In the genomic region with DNA sequence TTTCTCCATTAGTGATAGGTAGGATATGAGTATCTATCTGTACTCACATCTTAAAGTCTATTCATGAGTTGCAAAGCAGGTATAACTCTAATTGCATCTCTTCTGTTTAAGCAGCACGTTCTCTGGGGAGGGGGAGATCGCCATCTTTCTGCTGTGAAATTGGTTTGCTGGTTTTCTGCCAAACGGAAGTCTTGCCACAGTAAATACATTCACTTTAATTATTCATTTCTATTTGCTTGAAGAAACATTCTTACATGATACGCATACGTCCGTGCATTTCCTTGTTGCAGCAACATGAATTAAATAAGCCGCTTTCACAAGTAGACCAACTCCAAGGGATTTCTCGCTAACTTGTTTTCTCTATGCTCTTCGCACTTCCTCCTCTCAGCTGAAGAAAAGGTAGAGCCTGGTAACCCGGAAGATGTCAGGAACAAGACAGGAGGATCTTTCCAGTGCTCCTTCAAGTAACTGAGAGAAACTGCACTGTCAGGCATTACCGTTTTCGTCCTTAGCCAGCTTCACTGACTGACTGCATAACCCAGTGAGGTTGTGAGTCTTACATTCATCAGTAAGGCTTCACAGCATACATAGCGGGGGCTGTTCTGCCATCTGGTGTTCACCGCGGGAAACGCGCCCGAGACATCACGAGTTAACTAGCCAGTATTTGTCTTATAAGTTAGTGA, we compare ENCODE assay signal across 8 mouse cellular contexts. TPM values are rescaled to one million over a fixed set of nuclear protein-coding genes. Genes with fewer than 3 reads are reported as not detected.
DNase-seq lines count a peak whose midpoint lies in the region; ATAC-seq and TF ChIP-seq lines count a peak whose summit lies in the region.

No protein-coding gene starts in this region.

- no peak overlapping the region for H3K27ac ChIP-seq in bone marrow macrophage, adult 2 months (ENCODE audit: insufficient read depth, low read depth, low read length)
- no peak overlapping the region for H3K27ac ChIP-seq in heart, embryonic 16.5 days (ENCODE audit: low read length)
- no peak overlapping the region for H3K27ac ChIP-seq in liver, embryonic 14.5 days
- no peak overlapping the region for H3K27ac ChIP-seq in neural tube, embryonic 12.5 days
- no peak overlapping the region for H3K27ac ChIP-seq in stomach, embryonic 16.5 days (ENCODE audit: low read length)

- no peak overlapping the region for H3K4me3 ChIP-seq in bone marrow macrophage, adult 2 months (ENCODE audit: insufficient read depth, low read length)
- no peak overlapping the region for H3K4me3 ChIP-seq in heart, embryonic 16.5 days (ENCODE audit: low read length)
- no peak overlapping the region for H3K4me3 ChIP-seq in liver, embryonic 14.5 days (ENCODE audit: insufficient read depth in 1 of 2, low read depth in 2 of 2, low read length in 2 of 2)
- H3K4me3 ChIP-seq in neural tube, embryonic 12.5 days: no peak overlapping the region
- 0 out of 2 replicates have a peak overlapping the region, but pooled peaks have one; percentile 7 for H3K4me3 ChIP-seq in stomach, embryonic 16.5 days (replicated peaks; ENCODE audit: low read length)

- no peaks in the 10 kb centered on the region for H3K27me3 ChIP-seq in heart, embryonic 16.5 days (ENCODE audit: control insufficient read depth, insufficient read depth, low read length)
- H3K27me3 ChIP-seq in liver, embryonic 14.5 days (ENCODE audit: control insufficient read depth, insufficient read depth, low read length): no peaks in the 10 kb centered on the region
- H3K27me3 ChIP-seq in neural tube, embryonic 12.5 days (replicated peaks): no peaks in the 10 kb centered on the region
- no peaks in the 10 kb centered on the region for H3K27me3 ChIP-seq in stomach, embryonic 16.5 days (ENCODE audit: control insufficient read depth, insufficient read depth, low read length)

- H3K36me3 ChIP-seq in heart, embryonic 16.5 days (ENCODE audit: control insufficient read depth, insufficient read depth): no peaks in the 10 kb centered on the region
- H3K36me3 ChIP-seq in liver, embryonic 14.5 days (replicated peaks; ENCODE audit: control insufficient read depth, insufficient read depth, low read depth): no peaks in the 10 kb centered on the region
- H3K36me3 ChIP-seq in neural tube, embryonic 12.5 days: no peaks in the 10 kb centered on the region
- no peaks in the 10 kb centered on the region for H3K36me3 ChIP-seq in stomach, embryonic 16.5 days (ENCODE audit: control insufficient read depth, insufficient read depth, low read length)

- ATAC-seq in CD4-positive, CD25-positive, alpha-beta regulatory T cell, adult 4 months: peak; percentile 97
- ATAC-seq in heart, embryonic 16.5 days (replicated peaks; ENCODE audit: extremely low read depth, insufficient read depth, low FRiP score): peak; percentile 77
- no peak for ATAC-seq in liver, embryonic 14.5 days (ENCODE audit: insufficient read depth)
- ATAC-seq in neural tube, embryonic 12.5 days (ENCODE audit: low FRiP score, low read depth): peak; percentile 56; the same call in 1 of the 2 replicates
- ATAC-seq in stomach, embryonic 16.5 days (ENCODE audit: insufficient read depth, low FRiP score): peak; percentile 86

- TF ChIP-seq EP300 in liver, embryonic 14.5 days (IDR thresholded peaks at IDR 0.05; ENCODE audit: low read depth): no peak

- no peaks in the 10 kb centered on the region for H3K4me1 ChIP-seq in bone marrow macrophage, adult 2 months (ENCODE audit: control insufficient read depth, insufficient read depth, low read length)
- H3K4me1 ChIP-seq in heart, embryonic 16.5 days (ENCODE audit: control insufficient read depth, insufficient read depth, low read length): 0 out of 2 replicates have a peak, but pooled peaks cover 3% of the 10 kb centered on the region
- no peaks in the 10 kb centered on the region for H3K4me1 ChIP-seq in liver, embryonic 14.5 days (replicated peaks; ENCODE audit: control insufficient read depth in 2 of 2, insufficient read depth in 2 of 2, low read length in 1 of 2)
- no peaks in the 10 kb centered on the region for H3K4me1 ChIP-seq in neural tube, embryonic 12.5 days
- H3K4me1 ChIP-seq in stomach, embryonic 16.5 days (ENCODE audit: control insufficient read depth, insufficient read depth, low read length): no peaks in the 10 kb centered on the region; the same call in 1 of the 2 replicates

- TF ChIP-seq CTCF in bone marrow macrophage, adult 2 months (IDR thresholded peaks at IDR 0.05; ENCODE audit: low read depth, low read length): peak; percentile 72
- TF ChIP-seq CTCF in liver, embryonic 14.5 days (IDR thresholded peaks at IDR 0.05; ENCODE audit: low read depth): peak; percentile 83

- H3K9me3 ChIP-seq in heart, embryonic 16.5 days (replicated peaks; ENCODE audit: control insufficient read depth, low read length): no peaks in the 10 kb centered on the region
- H3K9me3 ChIP-seq in liver, embryonic 14.5 days (ENCODE audit: control insufficient read depth, low read length): no peaks in the 10 kb centered on the region
- H3K9me3 ChIP-seq in neural tube, embryonic 12.5 days: no peaks in the 10 kb centered on the region
- no peaks in the 10 kb centered on the region for H3K9me3 ChIP-seq in stomach, embryonic 16.5 days (replicated peaks; ENCODE audit: control insufficient read depth, low read length)

- no peak overlapping the region for H3K9ac ChIP-seq in heart, embryonic 16.5 days (ENCODE audit: low read length)
- H3K9ac ChIP-seq in liver, embryonic 14.5 days (replicated peaks): no peak overlapping the region
- no peak overlapping the region for H3K9ac ChIP-seq in neural tube, embryonic 12.5 days
- H3K9ac ChIP-seq in stomach, embryonic 16.5 days (ENCODE audit: low read length): no peak overlapping the region

- H3K4me2 ChIP-seq in heart, embryonic 16.5 days (ENCODE audit: low read depth, low read length): peak overlapping the region; percentile 15; the same call in 1 of the 2 replicates
- H3K4me2 ChIP-seq in liver, embryonic 14.5 days (ENCODE audit: low read depth): no peak overlapping the region
- no peak overlapping the region for H3K4me2 ChIP-seq in neural tube, embryonic 12.5 days (replicated peaks)
- H3K4me2 ChIP-seq in stomach, embryonic 16.5 days (ENCODE audit: low read depth, low read length): 0 out of 2 replicates have a peak overlapping the region, but pooled peaks have one; percentile 30

- DNase-seq in fibroblast of lung, adult 2 months (ENCODE audit: low read depth): peak; percentile 83
- DNase-seq in kidney, postnatal 14 days: peak; percentile 80
- DNase-seq in liver, embryonic 14.5 days (ENCODE audit: low read depth in 3 of 3, low spot score in 3 of 3): peak; percentile 22 to 33 (median 27)

- WGBS in heart, embryonic 16.5 days: 39% methylated on average over 19 of the region's 19 CpGs
- 30% methylated on average over 19 of the region's 19 CpGs for WGBS in liver, embryonic 14.5 days (ENCODE audit: insufficient replicate concordance)
- WGBS in neural tube, embryonic 12.5 days: 42% methylated on average over 19 of the region's 19 CpGs
- WGBS in stomach, embryonic 16.5 days: 36% methylated on average over 19 of the region's 19 CpGs

- TF ChIP-seq POLR2A in bone marrow macrophage, adult 2 months (IDR thresholded peaks at IDR 0.05; ENCODE audit: borderline replicate concordance, low read depth, low read length): no peak

RNA-seq across cellular contexts. Expression of a gene that starts 34.1 kb away (rescaled TPM):
- polyA plus RNA-seq in CD4-positive, CD25-positive, alpha-beta regulatory T cell, adult 4 months (2017; shearing (Covaris generic)): 10 to 100 TPM; 13.0 to 15.3 TPM
- polyA plus RNA-seq in bone marrow macrophage, adult 2 months (2012; ENCODE audit: insufficient read depth, insufficient read length, missing spikeins): 1.0 and 1.7 TPM in 2 replicates
- 12.9 and 14.4 TPM in 2 replicates for polyA plus RNA-seq in heart, embryonic 16.5 days (2015; fragmentation: Nextera tagmentation; extraction: Ambion mirVana)
- 2.0 and 2.5 TPM in 2 replicates for polyA plus RNA-seq in liver, embryonic 14.5 days (2012; rRNA removed)
- polyA plus RNA-seq in liver, embryonic 14.5 days (2014; fragmentation: Nextera tagmentation; extraction: Ambion mirVana): 3.8 and 4.5 TPM in 2 replicates
- 8.1 and 8.5 TPM in 2 replicates for polyA plus RNA-seq in neural tube, embryonic 12.5 days (2016; fragmentation: Nextera tagmentation; extraction: Ambion mirVana)
- 6.5 and 6.9 TPM in 2 replicates for polyA plus RNA-seq in stomach, embryonic 16.5 days (2015; fragmentation: Nextera tagmentation; extraction: Ambion mirVana)

RNA-seq across cellular contexts. Expression of a gene that starts 34.7 kb away (rescaled TPM):
- polyA plus RNA-seq in CD4-positive, CD25-positive, alpha-beta regulatory T cell, adult 4 months (2017; shearing (Covaris generic)): not detected
- polyA plus RNA-seq in bone marrow macrophage, adult 2 months (2012; ENCODE audit: insufficient read depth, insufficient read length, missing spikeins): not detected in 2 replicates
- 0.66 and 0.77 TPM in 2 replicates for polyA plus RNA-seq in heart, embryonic 16.5 days (2015; fragmentation: Nextera tagmentation; extraction: Ambion mirVana)
- 232 and 286 TPM in 2 replicates for polyA plus RNA-seq in liver, embryonic 14.5 days (2012; rRNA removed)
- 287 and 289 TPM in 2 replicates for polyA plus RNA-seq in liver, embryonic 14.5 days (2014; fragmentation: Nextera tagmentation; extraction: Ambion mirVana)
- 0.51 TPM in 1 of 2 replicates, not detected in the other for polyA plus RNA-seq in neural tube, embryonic 12.5 days (2016; fragmentation: Nextera tagmentation; extraction: Ambion mirVana)
- 22.7 and 27.2 TPM in 2 replicates for polyA plus RNA-seq in stomach, embryonic 16.5 days (2015; fragmentation: Nextera tagmentation; extraction: Ambion mirVana)

RNA-seq across cellular contexts. Expression of a gene that starts 47.2 kb away (rescaled TPM):
- polyA plus RNA-seq in CD4-positive, CD25-positive, alpha-beta regulatory T cell, adult 4 months (2017; shearing (Covaris generic)): 1 to 10 TPM; 4.5 to 5.8 TPM
- 4.3 and 5.0 TPM in 2 replicates for polyA plus RNA-seq in bone marrow macrophage, adult 2 months (2012; ENCODE audit: insufficient read depth, insufficient read length, missing spikeins)
- 6.3 and 10.6 TPM in 2 replicates for polyA plus RNA-seq in heart, embryonic 16.5 days (2015; fragmentation: Nextera tagmentation; extraction: Ambion mirVana)
- polyA plus RNA-seq in liver, embryonic 14.5 days (2012; rRNA removed): 0.30 and 0.76 TPM in 2 replicates
- 1.1 and 1.7 TPM in 2 replicates for polyA plus RNA-seq in liver, embryonic 14.5 days (2014; fragmentation: Nextera tagmentation; extraction: Ambion mirVana)
- polyA plus RNA-seq in neural tube, embryonic 12.5 days (2016; fragmentation: Nextera tagmentation; extraction: Ambion mirVana): 9.8 and 10.7 TPM in 2 replicates
- polyA plus RNA-seq in stomach, embryonic 16.5 days (2015; fragmentation: Nextera tagmentation; extraction: Ambion mirVana): 9.9 TPM in 2 replicates

Comparison
In these comparisons a context has a peak if more than half of its experiments do, and no peak if none do; other contexts are left out.
1. DNase-seq: peak in every context shown above with its lines; median percentile 83 in fibroblast of lung, adult 2 months; 80 in kidney, postnatal 14 days; 27 in liver, embryonic 14.5 days.
2. H3K4me2 ChIP-seq: peak in heart, embryonic 16.5 days (single experiment) and stomach, embryonic 16.5 days (single experiment); none in liver, embryonic 14.5 days (single experiment) and neural tube, embryonic 12.5 days (single experiment).
3. RNA of a gene that starts 34.7 kb away (polyA plus RNA-seq): 232 to 289 TPM in liver, embryonic 14.5 days and 22.7 to 27.2 TPM in stomach, embryonic 16.5 days; 0.66 to 0.77 TPM in heart, embryonic 16.5 days, not detected in CD4-positive, CD25-positive, alpha-beta regulatory T cell, adult 4 months, not detected in bone marrow macrophage, adult 2 months and 0.51 TPM in neural tube, embryonic 12.5 days; every median in the first group is over 10 times any median in the second.